Mouse (Mus musculus): ENCODE measurements around the gene Pfkfb4.

- TF ChIP-seq POLR2AphosphoS5 (IDR thresholded peaks at IDR 0.05; ENCODE audit: insufficient replicate concordance, low read depth, low read length) (no peak), GATA1 (IDR thresholded peaks at IDR 0.05; ENCODE audit: borderline replicate concordance, low read length) (no peak)
These were observed 57.7 kb downstream of the Pfkfb4 start for GRCm38 (mm10) chr9:109049316-109049715.
